Mouse (Mus musculus): ENCODE measurements at regions not wholly inside any gene's neighbourhood (a gene's known extent, or its start where the extent isn't known, plus 50 kb on each side); places are given as distances from the start of the nearest gene placed in this dataset.

- TF ChIP-seq CTCF (IDR thresholded peaks at IDR 0.05; ENCODE audit: borderline replicate concordance, insufficient read depth, low read depth, low read length) (no peak), POLR2A (IDR thresholded peaks at IDR 0.05; ENCODE audit: borderline replicate concordance, insufficient read depth, low read length) (no peak)
Measured at GRCm38 (mm10) chr2:137560366-137560765, 443.9 kb upstream of the Jag1 start.

All from cerebellum, adult 2 months (tissue).